Mouse (Mus musculus) testis, adult 2 months (tissue): ENCODE data around the gene Dhx35.

Experiments
- CTCF ChIP-seq: fragments of 200-500 bp; IDR thresholded peaks from 2 replicates; pipeline ENCODE4 v1.5.1; 2012; ENCODE audit warnings: low read depth, mild to moderate bottlenecking, inconsistent platforms, low read length, moderate library complexity; ENCODE audit not compliant: control insufficient read depth, insufficient read depth, insufficient replicate concordance
- POLR2A ChIP-seq: fragments of 200-500 bp; IDR thresholded peaks from 2 replicates; pipeline ENCODE4 v1.6.1; 2012; ENCODE audit warnings: low read depth, mild to moderate bottlenecking, inconsistent platforms, low read length, moderate library complexity; ENCODE audit not compliant: control insufficient read depth

GRCm38 (mm10) chr2:158794494-158795004 is at the start of gene Dhx35:
- TF ChIP-seq CTCF (no peak), POLR2A (peak; percentile 70)
